Mouse (Mus musculus): ENCODE measurements around the gene Lect2. TPM values are rescaled to one million over a fixed set of nuclear protein-coding genes. Genes with fewer than 3 reads are reported as not detected.

The Lect2 gene
- polyA plus RNA-seq, 1 experiment from 2014 or later: not detected

- H3K4me2 ChIP-seq (ENCODE audit: low read depth, severe bottlenecking): no peak overlapping the region
- no peak overlapping the region for H3K27ac ChIP-seq (replicated peaks; ENCODE audit: low read depth, low read length)
- DNase-seq (ENCODE audit: low spot score): no peak
- no peak overlapping the region for H3K4me3 ChIP-seq (ENCODE audit: low read depth, low read length)
- ATAC-seq (ENCODE audit: insufficient number of reproducible peaks, low FRiP score, low TSS enrichment, low read depth): no peak
- WGBS: 87% methylated on average over 3 of the region's 3 CpGs
- peaks cover 23% of the 10 kb centered on the region for H3K4me1 ChIP-seq (ENCODE audit: control insufficient read depth, insufficient read depth, low read length)
- no peaks in the 10 kb centered on the region for H3K9me3 ChIP-seq (ENCODE audit: control insufficient read depth, low read length)
- H3K27me3 ChIP-seq (ENCODE audit: control insufficient read depth, insufficient read depth, low read length): no peaks in the 10 kb centered on the region
- no peak overlapping the region for H3K9ac ChIP-seq (ENCODE audit: low read length)
- H3K36me3 ChIP-seq (ENCODE audit: control insufficient read depth, insufficient read depth, low read length): no peaks in the 10 kb centered on the region
Observed at GRCm38 (mm10) chr13:56586046-56586445, 37.7 kb upstream of the Lect2 start.

- H3K27me3 ChIP-seq (ENCODE audit: control insufficient read depth, insufficient read depth, low read length): no peaks in the 10 kb centered on the region
- no peak overlapping the region for H3K9ac ChIP-seq (ENCODE audit: low read length)
- WGBS: 17% methylated on average over 3 of the region's 3 CpGs
- ATAC-seq (ENCODE audit: insufficient number of reproducible peaks, low FRiP score, low TSS enrichment, low read depth) (no peak), DNase-seq (ENCODE audit: low spot score) (peak; percentile 69)
- peak overlapping the region; percentile 98 for H3K27ac ChIP-seq (replicated peaks; ENCODE audit: low read depth, low read length)
- H3K4me1 ChIP-seq (ENCODE audit: control insufficient read depth, insufficient read depth, low read length): peaks cover 33% of the 10 kb centered on the region
- no peak overlapping the region for H3K4me3 ChIP-seq (ENCODE audit: low read depth, low read length)
- H3K9me3 ChIP-seq (ENCODE audit: control insufficient read depth, low read length): no peaks in the 10 kb centered on the region
- H3K4me2 ChIP-seq (ENCODE audit: low read depth, severe bottlenecking): no peak overlapping the region
- no peaks in the 10 kb centered on the region for H3K36me3 ChIP-seq (ENCODE audit: control insufficient read depth, insufficient read depth, low read length)
Observed at GRCm38 (mm10) chr13:56582720-56583119, 34.4 kb upstream of the Lect2 start.

GRCm38 (mm10) chr13:56581961-56582434 lies 33.7 kb upstream of the Lect2 start:
- peak overlapping the region; percentile 32 for H3K4me2 ChIP-seq (ENCODE audit: low read depth, severe bottlenecking)
- H3K4me3 ChIP-seq (ENCODE audit: low read depth, low read length): no peak overlapping the region
- 0% methylated on average over 6 of the region's 6 CpGs for WGBS
- peak; percentile 98 for ATAC-seq (ENCODE audit: insufficient number of reproducible peaks, low FRiP score, low TSS enrichment, low read depth)
- H3K9ac ChIP-seq (ENCODE audit: low read length): peak overlapping the region; percentile 40; the same call in 1 of the 2 replicates
- H3K27me3 ChIP-seq (ENCODE audit: control insufficient read depth, insufficient read depth, low read length): no peaks in the 10 kb centered on the region
- no peaks in the 10 kb centered on the region for H3K36me3 ChIP-seq (ENCODE audit: control insufficient read depth, insufficient read depth, low read length)
- H3K4me1 ChIP-seq (ENCODE audit: control insufficient read depth, insufficient read depth, low read length): peaks cover 33% of the 10 kb centered on the region
- peak overlapping the region; percentile 98 for H3K27ac ChIP-seq (replicated peaks; ENCODE audit: low read depth, low read length)
- peak; percentile 95 for DNase-seq (ENCODE audit: low spot score)
- no peaks in the 10 kb centered on the region for H3K9me3 ChIP-seq (ENCODE audit: control insufficient read depth, low read length)

- Histone ChIP-seq H3K36me3 (ENCODE audit: control insufficient read depth, insufficient read depth, low read length) (no peaks in the 10 kb centered on the region), H3K27ac (replicated peaks; ENCODE audit: low read depth, low read length) (peak overlapping the region; percentile 98), H3K4me3 (ENCODE audit: low read depth, low read length) (no peak overlapping the region), H3K9ac (ENCODE audit: low read length) (no peak overlapping the region), H3K4me1 (ENCODE audit: control insufficient read depth, insufficient read depth, low read length) (peaks cover 33% of the 10 kb centered on the region), H3K27me3 (ENCODE audit: control insufficient read depth, insufficient read depth, low read length) (no peaks in the 10 kb centered on the region), H3K9me3 (ENCODE audit: control insufficient read depth, low read length) (no peaks in the 10 kb centered on the region), H3K4me2 (ENCODE audit: low read depth, severe bottlenecking) (peak overlapping the region; percentile 1; the same call in 1 of the 2 replicates)
- WGBS: 2% methylated on average over 3 of the region's 3 CpGs
- ATAC-seq (ENCODE audit: insufficient number of reproducible peaks, low FRiP score, low TSS enrichment, low read depth) (no peak), DNase-seq (ENCODE audit: low spot score) (peak; percentile 72)
Observed at GRCm38 (mm10) chr13:56581512-56581911, 33.2 kb upstream of the Lect2 start.

GRCm38 (mm10) chr13:56580450-56580849 lies 32.1 kb upstream of the Lect2 start:
- ATAC-seq (ENCODE audit: insufficient number of reproducible peaks, low FRiP score, low TSS enrichment, low read depth): no peak
- H3K4me1 ChIP-seq (ENCODE audit: control insufficient read depth, insufficient read depth, low read length): peaks cover 36% of the 10 kb centered on the region
- H3K4me2 ChIP-seq (ENCODE audit: low read depth, severe bottlenecking): no peak overlapping the region

GRCm38 (mm10) chr13:56578097-56578496 lies 29.8 kb upstream of the Lect2 start:
- no peak overlapping the region for H3K4me2 ChIP-seq (ENCODE audit: low read depth, severe bottlenecking)
- peaks cover 28% of the 10 kb centered on the region for H3K4me1 ChIP-seq (ENCODE audit: control insufficient read depth, insufficient read depth, low read length)
- no peak overlapping the region for H3K4me3 ChIP-seq (ENCODE audit: low read depth, low read length)
- no peak for ATAC-seq (ENCODE audit: insufficient number of reproducible peaks, low FRiP score, low TSS enrichment, low read depth)
- H3K36me3 ChIP-seq (ENCODE audit: control insufficient read depth, insufficient read depth, low read length): no peaks in the 10 kb centered on the region
- DNase-seq (ENCODE audit: low spot score): peak; percentile 42
- H3K27ac ChIP-seq (replicated peaks; ENCODE audit: low read depth, low read length): no peak overlapping the region; the same call in 1 of the 2 replicates
- no peaks in the 10 kb centered on the region for H3K9me3 ChIP-seq (ENCODE audit: control insufficient read depth, low read length)
- no peaks in the 10 kb centered on the region for H3K27me3 ChIP-seq (ENCODE audit: control insufficient read depth, insufficient read depth, low read length)
- WGBS: 31% methylated on average over 5 of the region's 5 CpGs
- no peak overlapping the region for H3K9ac ChIP-seq (ENCODE audit: low read length)

More at GRCm38 (mm10) chr13:56580450-56580849, 32.1 kb upstream of the Lect2 start:
- no peak for DNase-seq (ENCODE audit: low spot score)
- Histone ChIP-seq H3K9me3 (ENCODE audit: control insufficient read depth, low read length) (no peaks in the 10 kb centered on the region), H3K4me3 (ENCODE audit: low read depth, low read length) (no peak overlapping the region), H3K27me3 (ENCODE audit: control insufficient read depth, insufficient read depth, low read length) (no peaks in the 10 kb centered on the region), H3K36me3 (ENCODE audit: control insufficient read depth, insufficient read depth, low read length) (no peaks in the 10 kb centered on the region), H3K9ac (ENCODE audit: low read length) (no peak overlapping the region), H3K27ac (replicated peaks; ENCODE audit: low read depth, low read length) (peak overlapping the region; percentile 98; the same call in 1 of the 2 replicates)
- 85% methylated on average over 5 of the region's 5 CpGs for WGBS

GRCm38 (mm10) chr13:56575701-56576321 lies 27.5 kb upstream of the Lect2 start:
- no peak overlapping the region for H3K4me3 ChIP-seq (ENCODE audit: low read depth, low read length)
- no peaks in the 10 kb centered on the region for H3K36me3 ChIP-seq (ENCODE audit: control insufficient read depth, insufficient read depth, low read length)
- ATAC-seq (ENCODE audit: insufficient number of reproducible peaks, low FRiP score, low TSS enrichment, low read depth) (no peak), DNase-seq (ENCODE audit: low spot score) (peak; percentile 85)
- H3K27ac ChIP-seq (replicated peaks; ENCODE audit: low read depth, low read length): peak overlapping the region; percentile 36; the same call in 1 of the 2 replicates
- no peak overlapping the region for H3K4me2 ChIP-seq (ENCODE audit: low read depth, severe bottlenecking)
- H3K27me3 ChIP-seq (ENCODE audit: control insufficient read depth, insufficient read depth, low read length): no peaks in the 10 kb centered on the region
- WGBS: 64% methylated on average over 12 of the region's 12 CpGs
- no peaks in the 10 kb centered on the region for H3K9me3 ChIP-seq (ENCODE audit: control insufficient read depth, low read length)
- peaks cover 18% of the 10 kb centered on the region for H3K4me1 ChIP-seq (ENCODE audit: control insufficient read depth, insufficient read depth, low read length)
- no peak overlapping the region for H3K9ac ChIP-seq (ENCODE audit: low read length)

GRCm38 (mm10) chr13:56575074-56575473 lies 26.8 kb upstream of the Lect2 start:
- Histone ChIP-seq H3K4me1 (ENCODE audit: control insufficient read depth, insufficient read depth, low read length) (peaks cover 13% of the 10 kb centered on the region), H3K4me3 (ENCODE audit: low read depth, low read length) (no peak overlapping the region), H3K27me3 (ENCODE audit: control insufficient read depth, insufficient read depth, low read length) (no peaks in the 10 kb centered on the region), H3K9ac (ENCODE audit: low read length) (no peak overlapping the region), H3K4me2 (ENCODE audit: low read depth, severe bottlenecking) (no peak overlapping the region), H3K27ac (replicated peaks; ENCODE audit: low read depth, low read length) (no peak overlapping the region), H3K36me3 (ENCODE audit: control insufficient read depth, insufficient read depth, low read length) (no peaks in the 10 kb centered on the region), H3K9me3 (ENCODE audit: control insufficient read depth, low read length) (no peaks in the 10 kb centered on the region)
- ATAC-seq (ENCODE audit: insufficient number of reproducible peaks, low FRiP score, low TSS enrichment, low read depth): no peak
- 69% methylated on average over 4 of the region's 4 CpGs for WGBS
- DNase-seq (ENCODE audit: low spot score): no peak

Measured in limb, embryonic 11.5 days (tissue).